Mouse (Mus musculus): Measurements from ENCODE around the gene Vps51.

Gene Vps51

GRCm38 (mm10) chr19:6076564-6077393 is at the start of gene Vps51:
Gene Vps51, minus strand, starts transcription at chr19:6077231.
- in situ Hi-C loops (cut with MseI, MboI), result no loop called here

DNA sequence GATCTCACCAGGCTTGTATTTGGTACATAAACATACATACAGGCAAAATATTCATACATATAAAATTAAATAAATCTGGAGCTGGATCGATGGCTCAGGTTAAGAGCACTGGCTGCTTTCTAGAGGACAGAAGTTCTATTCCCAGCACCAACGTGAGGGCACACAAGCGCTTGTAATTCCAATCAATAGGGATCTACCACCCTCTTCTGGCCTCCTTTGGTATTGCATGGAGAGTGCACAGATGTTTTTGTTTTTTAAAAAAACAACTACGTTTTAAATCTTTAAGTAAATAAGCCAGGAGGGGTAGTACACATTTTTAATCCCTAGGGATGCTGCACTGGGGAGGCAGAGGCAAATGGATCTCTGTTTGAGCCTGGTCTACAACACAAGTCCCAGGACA is 49.3 kb upstream of the Vps51 start:
- in situ Hi-C loops (cut with MseI, MboI), result loop anchor here in 1 of 2 experiments (10.0 kb wide), 1 partner anchor 161 kb away; the partner anchor contains the start of gene Pola2

DNA sequence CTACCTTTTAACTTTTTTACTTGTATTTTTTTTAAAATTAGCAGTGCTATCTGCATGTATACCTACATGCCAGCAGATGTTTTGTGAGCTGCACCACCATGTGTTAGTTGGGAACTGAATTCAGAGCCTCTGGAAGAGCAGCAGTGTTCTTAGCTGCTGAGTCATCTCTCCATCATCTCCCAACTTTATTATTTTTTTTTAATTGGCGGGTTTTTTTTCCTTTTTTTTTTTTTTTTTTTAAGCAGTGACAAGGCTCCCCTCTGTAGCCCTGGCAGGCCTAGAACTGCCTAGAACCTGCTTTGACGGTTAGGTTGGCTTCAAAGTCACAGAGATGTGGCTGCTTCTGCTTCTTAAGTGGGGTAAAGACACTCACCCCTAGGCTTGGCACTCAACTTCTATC is 47.9 kb upstream of the Vps51 start:
- in situ Hi-C loops (cut with MseI, MboI), result loop anchor here in 1 of 2 experiments (10.0 kb wide), 1 partner anchor 160 kb away; the partner anchor contains the start of gene Pola2

GRCm38 (mm10) chr19:6123330-6123729 is 46.3 kb upstream of the Vps51 start:
- in situ Hi-C loops (cut with MseI, MboI), result loop anchor here in 1 of 2 experiments (10.0 kb wide), 1 partner anchor 159 kb away; the partner anchor contains the start of gene Pola2

GRCm38 (mm10) chr19:6121761-6122160 is 44.7 kb upstream of the Vps51 start:
- in situ Hi-C loops (cut with MseI, MboI), result loop anchor here in 1 of 2 experiments (10.0 kb wide), 1 partner anchor 157 kb away; the partner anchor contains the start of gene Pola2

GRCm38 (mm10) chr19:6118677-6119185 is 41.7 kb upstream of the Vps51 start:
- in situ Hi-C loops (cut with MseI, MboI), result no loop called here

- in situ Hi-C loops (cut with MseI, MboI), result no loop called here
These were observed 41.1 kb upstream of the Vps51 start, which contains the start of gene Sac3d1 for GRCm38 (mm10) chr19:6117986-6118676. Gene Sac3d1, minus strand, starts transcription at chr19:6118650.

DNA sequence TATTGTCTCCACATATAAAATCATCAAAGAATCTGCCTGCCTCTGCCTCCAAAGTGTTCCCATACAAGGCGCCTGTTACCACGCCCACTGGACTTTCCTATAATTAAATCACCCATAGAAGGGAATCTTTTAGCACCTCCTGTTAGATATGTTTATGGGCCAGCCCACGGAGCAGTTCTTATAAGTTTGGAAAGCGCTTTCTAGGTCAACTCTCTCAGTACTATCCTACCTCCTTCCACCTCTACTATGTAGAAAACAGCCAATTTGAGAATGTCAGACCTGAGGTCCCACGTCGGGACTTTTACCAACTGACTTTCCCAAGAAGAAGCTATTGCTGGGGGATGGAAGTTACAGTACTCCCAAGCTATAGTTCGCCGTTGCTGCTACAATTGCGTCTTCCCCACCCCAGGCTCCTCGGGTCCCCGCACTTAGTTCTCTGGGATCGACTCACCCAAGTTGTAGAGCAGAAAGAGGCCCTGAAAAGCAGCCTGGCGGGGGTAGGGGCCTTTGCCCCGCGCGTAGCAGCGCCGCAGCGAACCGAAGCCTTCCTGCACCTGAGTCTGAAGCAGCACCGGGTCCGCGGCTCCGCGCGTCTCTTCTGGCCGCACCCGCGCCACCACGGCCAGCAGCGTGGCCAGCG is 40.4 kb upstream of the Vps51 start:
- in situ Hi-C loops (cut with MseI, MboI), result no loop called here

- in situ Hi-C loops (cut with MseI, MboI), result no loop called here
These were observed 39.3 kb upstream of the Vps51 start for GRCm38 (mm10) chr19:6116113-6116850.

DNA sequence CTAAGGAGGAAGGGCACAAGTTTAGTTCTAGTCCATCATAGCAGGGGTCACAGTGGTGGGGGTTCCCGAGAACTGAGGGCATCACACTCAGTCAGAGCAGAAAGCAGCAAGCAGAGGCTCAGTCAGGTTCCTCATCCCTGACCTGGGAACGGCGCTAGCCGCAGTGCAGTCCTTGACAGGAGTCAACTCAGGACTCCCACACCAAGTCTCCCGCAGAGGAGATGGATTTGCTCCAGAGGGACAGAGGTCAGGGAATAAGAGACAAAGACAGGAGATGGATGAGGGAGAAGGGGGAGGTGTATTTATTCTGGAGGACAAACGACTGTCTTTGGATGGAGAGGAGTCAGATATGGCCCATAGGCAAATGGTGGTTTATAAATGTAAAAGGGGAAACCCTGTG is 36.1 kb upstream of the Vps51 start:
- in situ Hi-C loops (cut with MseI, MboI), result no loop called here

GRCm38 (mm10) chr19:6105586-6105985 is 28.6 kb upstream of the Vps51 start, which contains the start of gene Naaladl1:
Gene Naaladl1, plus strand, starts transcription at chr19:6105782.
- in situ Hi-C loops (cut with MseI, MboI), result no loop called here

- in situ Hi-C loops (cut with MseI, MboI), result no loop called here
These were observed 27.4 kb upstream of the Vps51 start for GRCm38 (mm10) chr19:6104476-6104875.

- in situ Hi-C loops (cut with MseI, MboI), result no loop called here
These were observed 25.3 kb upstream of the Vps51 start for GRCm38 (mm10) chr19:6102169-6102853.

DNA sequence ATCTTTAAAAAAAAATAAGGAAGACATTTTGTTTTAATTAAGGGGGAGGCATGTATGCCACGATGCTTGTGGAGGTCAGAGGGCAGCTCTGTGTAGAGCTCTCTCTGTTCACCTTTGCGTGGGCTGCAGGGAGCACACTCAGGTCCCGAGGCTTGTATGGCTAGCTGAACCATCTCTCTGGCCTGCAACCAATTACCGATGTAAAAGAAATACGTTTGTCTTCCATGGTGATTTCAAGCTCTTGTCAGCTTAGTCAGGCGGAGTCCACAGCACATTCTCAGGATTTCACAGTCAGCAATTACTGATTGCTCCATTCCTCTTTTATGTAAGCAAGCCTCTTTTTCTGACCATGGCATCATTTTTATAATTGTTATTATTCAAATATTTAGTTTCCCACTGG is 24.2 kb upstream of the Vps51 start:
- in situ Hi-C loops (cut with MseI, MboI), result no loop called here

- in situ Hi-C loops (cut with MseI, MboI), result no loop called here
These were observed 20.8 kb upstream of the Vps51 start for GRCm38 (mm10) chr19:6097847-6098246.

GRCm38 (mm10) chr19:6094119-6094518 is 17.1 kb upstream of the Vps51 start, which contains the start of gene AC131692.1:
Gene AC131692.1, plus strand, starts transcription at chr19:6094419.
- in situ Hi-C loops (cut with MseI, MboI), result no loop called here

- in situ Hi-C loops (cut with MseI, MboI), result no loop called here
These were observed 11.8 kb upstream of the Vps51 start for GRCm38 (mm10) chr19:6088841-6089240.

GRCm38 (mm10) chr19:6085417-6085879 is 8.4 kb upstream of the Vps51 start:
- in situ Hi-C loops (cut with MseI, MboI), result no loop called here

DNA sequence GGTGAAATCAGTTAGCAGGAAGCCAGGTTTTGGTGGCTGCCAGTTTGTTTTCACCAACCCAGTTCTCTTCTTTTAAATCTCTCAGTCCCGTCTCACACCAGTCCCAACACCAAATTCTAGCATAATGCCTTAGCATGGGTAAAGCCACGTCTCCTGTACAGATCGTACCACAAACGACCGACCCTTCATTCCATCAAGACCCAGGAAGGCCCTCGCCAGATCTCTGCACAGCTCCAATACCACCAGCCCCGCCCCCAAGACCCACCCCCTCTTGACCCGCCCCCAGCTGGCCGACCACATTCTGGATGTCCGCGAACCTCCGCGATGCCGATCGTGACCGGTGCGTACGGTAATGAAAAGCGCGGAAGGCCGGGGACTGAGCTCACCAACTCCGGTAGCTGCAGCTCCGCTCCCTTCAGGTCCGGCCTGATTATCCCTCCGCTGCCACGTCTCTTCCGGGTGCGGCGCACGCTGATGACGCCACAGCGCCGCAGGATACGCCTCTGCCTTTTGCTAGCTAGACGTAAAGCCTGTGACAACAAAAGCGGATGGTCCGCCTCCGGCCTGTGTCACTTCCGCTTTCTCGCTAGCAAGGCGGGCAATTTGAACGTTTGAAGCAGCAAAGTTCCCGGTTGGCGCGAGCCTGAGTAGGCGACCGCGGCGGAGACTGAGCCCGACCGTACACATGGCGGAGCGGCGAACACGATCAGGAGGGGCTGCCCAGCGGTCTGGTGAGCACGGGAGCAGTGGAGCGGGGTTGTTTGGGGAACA is 7.6 kb upstream of the Vps51 start, which contains the start of the genes Zfpl1 and Cdca5:
Gene Zfpl1 (minus strand): TSS at position 479 of the 771 bp plus-strand sequence.
Gene Cdca5 (plus strand): TSS at position 506 of the 771 bp plus-strand sequence.
- in situ Hi-C loops (cut with MseI, MboI), result no loop called here
